Mouse (Mus musculus) T-cell, adult 66 days (primary cell): ENCODE measurements around the gene Gm21775. TPM values are rescaled to one million over a fixed set of nuclear protein-coding genes. Genes with fewer than 3 reads are reported as not detected.

ENCODE experiments used
- total RNA-seq, 2 experiments: library from RNA; stranded (reverse); gene quantifications; 3 replicates in 1 of 2; 4 replicates in 1 of 2; pipeline ENCODE4 v1.2.4; 2023

Gene Gm21775
- not detected for total RNA-seq

GRCm38 (mm10) chrY:10553153-10553552 is at the start of gene Gm21775:
Gm21775 (plus strand) TSS chrY:10553453.

DNA sequence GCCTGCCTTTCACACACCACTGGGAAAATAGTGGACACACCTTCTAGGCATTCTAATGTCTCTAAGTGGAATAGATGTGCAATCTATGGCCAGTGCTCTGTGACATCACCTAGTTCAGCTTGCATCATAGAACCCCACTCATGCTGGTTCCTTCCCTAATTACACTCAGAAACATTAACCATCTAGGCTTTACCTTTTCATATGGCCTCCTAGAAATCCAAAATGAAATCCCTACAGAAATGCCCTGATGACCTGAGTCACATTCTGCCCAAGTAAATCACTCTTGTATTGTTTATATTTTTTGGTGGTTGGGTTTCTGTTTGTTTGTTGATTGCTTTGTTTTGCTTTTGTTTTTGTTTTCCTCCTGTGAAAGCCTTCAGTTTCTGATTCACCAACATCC is 17.3 kb upstream of the Gm21775 start, which contains the start of gene Gm20737:
Gene Gm20737 (minus strand): TSS at position 101 of the 400 bp plus-strand sequence.

Other genes with a start within 250 kb of the Gm21775 start
- gene Gm20834, start 228.9 kb upstream of the Gm21775 start, total RNA-seq, result not detected
- gene Gm28510, start 140.7 kb upstream of the Gm21775 start, total RNA-seq, result not detected
- gene Gm20737, start 17.4 kb upstream of the Gm21775 start, total RNA-seq, result not detected
- gene Gm21900, start 62.9 kb downstream of the Gm21775 start, total RNA-seq, result not detected
- not detected for gene Gm20777, start 199.0 kb downstream of the Gm21775 start, total RNA-seq